Mouse (Mus musculus) urinary bladder, postnatal 14 days (tissue): Measurements from ENCODE around the gene Rpgrip1l.
A peak's percentile ranks its signal among the peaks of the same experiment; 100 is the strongest.

Experiments
- DNase-seq: peaks from one replicate; pipeline ENCODE4 v3.0.0; 2021; ENCODE audit warnings: low spot score

Gene Rpgrip1l

DNA sequence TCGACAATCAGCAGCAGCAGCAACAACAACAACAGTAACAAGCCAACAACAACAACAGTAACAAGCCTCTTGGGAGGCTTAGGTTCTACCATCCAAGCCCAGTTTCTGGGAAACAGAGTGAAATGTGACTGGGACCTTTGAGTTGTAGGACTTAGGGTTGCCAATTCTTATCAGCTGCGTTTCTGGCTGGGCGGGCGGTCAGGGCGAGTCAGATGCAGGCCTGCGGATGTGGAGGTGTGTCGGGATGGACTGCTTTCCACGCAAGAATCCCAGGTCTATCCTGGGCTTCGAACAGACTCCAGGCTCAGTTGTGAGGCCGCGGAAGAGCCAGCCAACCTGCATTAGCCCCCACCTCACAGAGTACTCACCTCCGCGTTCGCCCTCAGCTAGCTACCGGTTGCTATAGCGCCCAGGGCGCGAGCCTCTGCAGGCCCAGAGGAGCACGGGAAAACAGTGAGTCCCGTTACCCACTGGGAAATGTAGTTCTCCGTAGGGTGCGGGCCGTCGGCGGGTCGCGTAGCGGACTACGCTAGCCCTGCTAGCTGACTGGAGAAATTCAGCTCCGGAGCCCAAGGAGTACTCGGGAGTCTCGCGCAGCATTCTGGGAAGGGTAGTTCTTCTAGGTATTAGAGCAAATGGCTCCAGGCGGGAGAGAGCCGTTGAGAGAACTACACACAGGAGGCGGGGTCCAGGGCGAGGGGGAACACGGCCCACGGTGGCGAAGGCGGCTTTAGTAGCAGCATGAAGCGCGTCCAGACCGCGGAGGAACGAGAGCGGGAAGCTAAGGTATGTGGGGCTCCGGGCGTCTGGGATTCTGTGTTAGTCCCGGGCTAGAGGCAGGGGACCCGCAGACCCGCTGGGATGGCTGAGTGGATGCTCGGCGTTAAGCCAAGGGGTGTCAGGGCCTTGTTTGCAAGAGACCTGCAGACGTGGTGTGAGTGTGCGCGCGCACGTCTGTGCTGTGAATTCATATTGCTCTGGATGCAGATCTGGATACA lies at the start of gene Rpgrip1l, which contains the start of gene Fto:
TSS of gene Rpgrip1l (minus strand) at position 428 of the 998 bp plus-strand sequence.
TSS of gene Fto (plus strand) at position 691 of the 998 bp plus-strand sequence.
- DNase-seq = peak; percentile 97

DNA sequence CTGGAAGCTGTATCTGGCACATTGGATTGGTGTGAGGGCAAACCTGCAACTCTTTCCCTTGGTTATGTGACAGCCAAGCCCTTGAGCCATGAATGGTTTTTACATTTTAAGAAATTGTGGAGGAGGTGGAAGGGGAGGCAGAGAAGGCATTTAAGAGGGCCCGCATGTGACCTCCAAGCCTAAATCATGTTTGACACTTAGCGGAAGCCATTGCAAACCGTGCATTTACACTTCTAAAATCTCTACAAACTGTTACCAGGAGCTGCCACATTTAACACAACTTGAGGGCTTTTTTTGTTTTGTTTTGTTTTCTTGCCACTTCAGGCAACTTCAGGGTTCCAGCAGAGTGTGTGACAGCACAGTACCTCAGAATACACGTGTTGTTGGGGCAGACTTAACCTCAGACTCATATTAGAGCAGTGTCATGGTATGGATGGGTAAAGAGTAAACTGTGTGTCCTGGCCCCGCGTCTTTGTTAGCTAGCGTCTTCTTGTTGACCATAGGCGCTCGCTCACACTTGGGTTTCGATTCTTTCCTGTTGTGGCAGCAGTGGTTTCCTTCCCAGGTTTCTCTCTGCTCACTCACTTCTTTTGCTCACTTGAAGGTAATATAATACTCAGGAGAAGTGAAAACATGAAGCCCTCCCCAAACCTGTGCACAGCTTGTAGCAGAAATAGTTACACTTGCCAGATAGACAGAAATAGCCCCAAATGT lies 47.7 kb upstream of the Rpgrip1l start:
- no peak for DNase-seq

DNA sequence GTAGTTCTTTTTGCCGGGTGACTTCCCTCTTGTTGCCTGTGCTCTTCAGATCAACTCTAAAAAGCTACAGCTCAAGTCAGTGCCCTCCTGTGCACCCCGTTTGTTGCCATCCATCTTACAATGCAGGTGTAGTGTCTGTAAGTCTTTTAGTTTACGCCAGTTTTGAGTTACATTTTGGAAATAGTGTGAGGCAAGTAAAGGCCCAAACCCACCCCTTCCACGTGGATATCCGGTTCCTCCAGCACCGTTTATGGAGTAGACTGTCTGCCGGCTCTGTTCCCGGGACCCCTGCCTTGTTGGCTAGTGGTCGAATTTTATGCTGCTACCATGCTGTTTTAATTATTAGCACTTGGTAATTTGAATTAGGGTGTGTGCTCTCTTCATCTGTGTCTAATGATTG lies 46.4 kb upstream of the Rpgrip1l start:
- no peak for DNase-seq

DNA sequence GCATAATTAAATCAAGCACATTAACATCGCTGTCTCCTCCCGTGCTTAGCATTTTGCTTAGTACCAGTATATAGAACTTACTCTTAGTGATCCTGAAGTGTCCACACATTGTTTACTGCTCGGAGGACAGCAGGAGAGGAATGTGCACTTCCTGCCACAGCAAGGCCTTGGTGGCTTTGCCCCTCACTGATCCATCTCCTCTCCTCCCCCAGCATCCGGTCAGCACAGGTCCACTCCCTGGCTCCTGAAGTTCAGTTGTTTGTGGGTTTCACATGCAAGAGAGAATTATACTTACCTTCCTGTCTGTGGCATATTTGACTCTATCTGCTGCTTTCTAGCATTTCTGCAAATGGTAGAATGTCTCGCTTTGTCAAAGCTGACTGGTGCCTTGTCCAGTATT lies 45.0 kb upstream of the Rpgrip1l start:
- DNase-seq = no peak

DNA sequence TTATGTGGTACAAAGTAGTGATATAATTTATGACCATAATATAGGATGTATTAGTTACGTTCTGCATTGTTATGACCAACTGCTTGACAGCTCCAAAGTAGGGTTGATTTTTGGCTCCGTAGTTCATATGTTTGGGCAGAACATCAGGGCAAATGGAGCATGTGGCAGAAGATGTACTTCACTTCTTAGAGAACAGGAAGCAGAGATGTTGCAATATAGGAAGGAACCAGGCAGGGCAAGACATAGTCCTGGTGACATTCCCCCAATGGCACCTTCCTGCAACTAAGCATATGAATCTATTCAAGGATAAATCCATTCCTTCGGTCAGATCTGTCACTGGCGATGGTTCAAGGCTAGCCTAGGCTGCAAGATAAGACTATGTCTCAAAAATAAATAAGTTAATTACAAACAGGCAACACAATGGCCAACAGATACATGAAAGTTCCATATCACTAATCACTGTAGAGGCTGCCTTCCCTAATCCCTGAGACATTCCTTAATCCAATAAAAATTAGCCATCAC lies 44.5 kb upstream of the Rpgrip1l start:
- no peak for DNase-seq

DNA sequence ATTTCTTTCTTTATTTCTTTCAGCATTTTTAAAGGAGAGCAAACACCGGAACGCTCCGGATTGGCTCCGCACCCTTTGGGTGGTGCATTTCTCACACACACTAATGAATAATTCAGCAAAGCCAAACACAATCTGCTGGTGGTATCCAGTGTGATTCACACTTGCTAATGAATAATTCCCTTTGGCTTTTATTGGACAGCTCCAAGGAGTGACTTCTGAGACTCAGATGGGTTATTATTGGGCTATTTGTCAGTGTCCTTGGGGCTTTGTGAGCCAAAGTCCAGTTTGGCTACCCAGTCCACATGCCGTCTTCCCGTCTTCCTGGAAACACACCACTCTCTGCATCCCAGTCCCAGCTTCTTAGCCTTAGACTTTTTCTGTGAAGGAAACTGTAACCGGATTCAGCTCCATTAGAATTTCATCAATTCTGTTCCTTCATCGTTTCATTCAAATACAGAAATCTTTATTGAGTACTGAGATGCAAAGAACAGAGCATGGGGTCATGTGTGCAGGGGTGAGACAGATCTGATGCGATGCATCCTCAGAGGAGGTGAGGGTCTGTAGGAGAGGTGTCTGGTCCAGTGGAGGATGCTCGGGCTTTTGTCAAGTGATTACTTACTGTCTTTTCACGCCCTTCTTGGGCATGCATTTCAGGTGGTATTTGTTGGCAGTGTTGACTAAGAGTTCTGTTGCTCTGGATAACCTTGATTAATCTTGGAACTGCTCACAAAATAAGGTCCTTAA lies 43.1 kb upstream of the Rpgrip1l start:
- DNase-seq = no peak

DNA sequence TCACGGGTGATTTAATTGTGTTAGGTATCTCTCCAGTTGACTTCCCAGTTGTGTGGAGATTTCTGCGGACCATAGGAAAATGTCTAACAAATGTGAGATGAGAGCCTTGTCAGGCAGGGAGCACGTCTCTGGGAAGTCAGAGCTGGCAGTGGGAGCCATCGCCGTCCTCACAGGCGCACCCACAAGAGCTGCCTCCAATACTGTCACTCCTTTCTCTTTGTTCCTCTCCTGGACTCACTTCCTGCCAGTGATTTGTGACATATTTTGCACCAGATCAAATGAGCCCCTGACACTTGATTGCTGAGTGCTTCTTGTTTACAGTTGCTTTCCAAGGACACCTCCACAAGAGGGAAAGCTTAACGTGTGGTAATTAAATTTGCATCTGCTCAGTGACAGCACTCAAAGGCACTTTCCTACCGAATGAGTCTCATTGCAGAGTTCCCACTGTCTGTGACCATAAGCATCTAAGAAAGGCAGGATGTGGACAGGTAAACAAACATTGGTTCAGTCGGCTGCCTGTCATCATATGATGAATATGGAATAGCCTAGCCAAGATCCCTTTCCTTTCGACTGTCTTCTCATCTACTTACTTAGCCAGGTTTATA lies 42.3 kb upstream of the Rpgrip1l start:
- DNase-seq = no peak

DNA sequence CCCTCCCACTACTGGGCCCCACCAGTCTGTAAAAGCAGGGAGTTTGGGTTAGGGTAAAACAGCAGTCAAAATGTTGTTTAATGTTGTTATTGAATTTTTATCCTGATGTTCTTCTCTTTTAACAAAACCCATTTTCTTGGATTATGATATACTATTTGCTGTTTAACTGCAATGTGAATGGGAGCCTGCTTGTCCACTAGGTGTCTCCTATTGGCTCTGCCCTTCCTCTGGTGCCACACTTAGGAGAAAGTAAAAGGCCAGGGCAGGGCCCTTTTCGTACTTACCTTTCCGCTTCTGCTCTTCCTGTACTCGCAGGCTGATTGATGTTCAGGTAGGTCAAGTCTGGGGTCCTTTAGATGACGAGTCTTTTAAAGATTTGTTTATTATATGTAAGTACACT lies 40.8 kb upstream of the Rpgrip1l start:
- DNase-seq = no peak

DNA sequence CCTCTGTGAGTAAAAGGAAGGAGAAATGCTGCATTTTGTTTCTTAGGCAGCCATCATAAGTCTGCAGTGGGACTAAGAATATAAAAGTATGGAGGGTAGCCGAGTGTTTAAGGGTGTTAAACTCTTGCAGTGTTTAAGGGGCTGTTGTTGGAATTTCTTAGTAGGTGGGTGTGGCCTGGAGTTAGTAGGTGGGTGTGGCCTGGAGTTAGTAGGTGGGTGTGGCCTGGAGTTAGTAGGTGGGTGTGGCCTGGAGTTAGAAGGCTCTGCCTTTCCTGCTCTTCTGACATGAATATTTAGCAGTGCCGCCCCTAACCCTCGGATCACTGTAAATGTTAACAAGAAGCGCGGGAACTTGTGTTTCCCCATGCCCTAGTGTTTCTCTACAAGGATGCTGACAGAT lies 40.0 kb upstream of the Rpgrip1l start:
- DNase-seq = no peak

DNA sequence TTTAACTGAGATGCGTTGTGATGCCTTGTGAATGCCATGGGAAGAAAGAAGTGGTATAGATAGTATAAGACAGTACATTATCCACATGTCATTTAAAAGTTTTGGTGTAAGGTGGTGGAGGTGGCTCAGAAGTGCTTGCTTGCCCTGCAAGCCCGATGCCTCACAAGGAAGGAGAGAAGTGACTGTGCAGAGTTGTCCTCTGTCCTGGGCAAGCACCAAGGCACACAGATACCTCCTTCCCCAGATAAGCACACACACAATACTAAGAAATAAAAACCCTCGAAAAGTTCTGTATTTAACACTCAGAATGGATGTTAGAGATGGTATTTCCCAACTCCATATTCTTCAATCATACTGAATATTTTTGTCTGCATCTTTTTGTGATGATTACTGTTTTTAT lies 39.5 kb upstream of the Rpgrip1l start:
- DNase-seq = no peak

DNA sequence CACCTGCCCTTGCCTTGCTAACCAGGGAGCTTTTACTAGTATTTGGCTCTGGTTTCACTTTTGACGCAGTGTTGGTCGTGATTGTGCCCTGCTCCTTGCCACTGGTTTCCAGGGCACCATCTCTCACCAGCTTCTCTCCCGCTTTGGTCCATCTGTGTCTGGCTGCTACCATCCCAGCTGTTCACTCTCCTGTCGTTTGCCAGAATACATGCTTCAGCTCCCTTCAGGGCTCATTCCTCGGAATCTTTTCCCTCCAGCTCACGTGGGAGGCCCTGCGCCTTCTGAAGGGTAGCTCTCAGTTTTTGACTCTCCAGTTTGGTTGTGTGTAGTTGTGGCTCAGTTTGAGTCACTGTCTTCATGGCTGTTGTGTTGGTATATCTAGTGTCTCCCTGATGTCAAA lies 37.6 kb upstream of the Rpgrip1l start:
- no peak for DNase-seq

DNA sequence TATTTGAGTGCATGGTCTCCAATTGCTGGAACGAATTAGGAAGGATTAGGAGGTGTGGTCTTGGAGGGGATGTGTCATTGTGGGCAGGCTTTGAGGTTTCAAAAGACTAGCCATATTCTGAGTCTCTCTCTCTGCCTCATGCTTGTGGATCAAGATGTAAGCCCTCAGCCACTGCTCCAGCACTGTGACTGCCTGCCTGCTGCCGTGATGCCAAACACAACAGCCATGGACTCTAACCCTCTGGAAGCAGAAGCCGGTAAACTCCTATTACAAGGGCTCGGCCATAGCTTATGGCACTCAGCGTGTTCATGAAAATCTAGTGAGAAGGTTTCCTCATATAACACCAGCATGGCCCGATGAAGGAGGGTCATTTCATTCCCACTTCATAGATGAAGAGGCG lies 36.8 kb upstream of the Rpgrip1l start:
- no peak for DNase-seq

DNA sequence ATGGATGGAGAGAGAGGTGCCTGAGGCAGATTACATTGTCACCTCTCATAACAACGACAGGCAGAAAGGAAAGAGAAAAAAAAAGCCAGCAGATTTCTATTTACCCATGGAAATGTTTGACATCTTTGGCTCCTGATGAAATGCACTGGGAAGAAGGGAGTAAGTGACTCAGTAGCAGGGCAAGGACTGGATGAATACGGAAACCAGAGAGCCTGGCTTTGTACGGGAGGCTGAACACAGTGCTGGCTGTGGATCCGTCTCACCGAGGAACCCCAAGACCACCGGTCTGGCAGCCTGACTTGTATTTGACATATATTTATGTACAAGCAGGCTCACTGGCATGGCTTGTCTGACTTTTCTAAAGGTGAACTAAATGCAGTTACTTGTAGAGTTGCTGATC lies 34.5 kb upstream of the Rpgrip1l start:
- DNase-seq = no peak

DNA sequence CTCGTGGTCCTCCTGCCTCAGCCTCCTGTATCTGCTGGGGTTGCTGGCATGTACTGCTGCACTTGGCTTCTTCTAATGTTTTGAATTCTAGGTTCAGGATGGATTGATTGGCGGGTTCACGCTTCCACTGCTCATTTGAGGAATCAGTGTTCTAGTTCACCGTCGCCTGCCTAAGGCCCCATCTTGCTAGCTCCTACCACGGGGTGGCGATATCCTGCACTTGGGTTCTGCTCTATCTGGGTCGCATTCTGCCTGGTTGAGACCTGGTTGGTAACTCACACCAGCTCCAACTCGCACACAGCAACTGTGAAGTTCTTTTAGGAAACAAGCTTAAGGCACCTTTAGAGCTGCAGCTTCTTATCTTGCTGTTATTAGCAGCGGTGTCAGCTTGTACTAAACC lies 34.1 kb upstream of the Rpgrip1l start:
- no peak for DNase-seq

DNA sequence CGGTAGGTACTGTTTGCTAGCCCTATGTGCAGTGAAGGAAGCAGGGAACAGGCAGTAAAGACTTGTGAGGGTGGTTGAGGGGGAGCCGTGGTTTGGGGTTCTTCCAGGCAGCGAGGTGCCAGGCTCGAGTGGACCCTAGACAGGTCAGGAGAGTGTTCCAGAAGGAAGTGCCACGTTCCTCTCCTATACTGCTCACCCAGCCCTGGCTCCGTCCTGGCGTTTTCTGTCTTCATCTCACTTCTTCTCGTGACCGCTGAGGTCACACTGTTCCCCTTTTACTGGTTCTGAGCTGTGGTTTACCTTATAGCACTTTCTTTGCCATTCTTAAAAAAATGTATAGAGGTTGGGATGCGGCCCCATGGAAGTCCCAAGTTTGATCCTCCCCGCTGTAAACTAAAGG lies 31.6 kb upstream of the Rpgrip1l start:
- DNase-seq = no peak

DNA sequence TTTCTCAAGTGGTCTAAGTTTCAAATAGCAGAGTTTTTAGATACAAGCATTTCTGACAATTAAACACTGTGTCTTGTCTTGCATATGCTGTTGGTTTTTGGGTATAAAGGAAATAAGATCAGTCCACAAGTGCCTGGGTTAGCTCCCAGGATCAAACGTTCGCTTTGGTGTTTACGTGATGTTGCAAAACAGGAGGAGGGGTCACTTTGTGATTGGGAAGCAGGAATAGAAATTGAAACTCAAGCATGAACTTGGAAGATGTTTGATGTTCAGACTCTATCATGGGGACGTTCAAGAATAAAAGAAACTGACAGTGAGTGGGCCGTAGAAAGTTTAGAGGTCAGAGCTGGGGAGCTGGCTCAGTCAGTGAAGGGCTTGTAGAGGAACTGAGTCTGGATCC lies 29.7 kb upstream of the Rpgrip1l start:
- DNase-seq = no peak

DNA sequence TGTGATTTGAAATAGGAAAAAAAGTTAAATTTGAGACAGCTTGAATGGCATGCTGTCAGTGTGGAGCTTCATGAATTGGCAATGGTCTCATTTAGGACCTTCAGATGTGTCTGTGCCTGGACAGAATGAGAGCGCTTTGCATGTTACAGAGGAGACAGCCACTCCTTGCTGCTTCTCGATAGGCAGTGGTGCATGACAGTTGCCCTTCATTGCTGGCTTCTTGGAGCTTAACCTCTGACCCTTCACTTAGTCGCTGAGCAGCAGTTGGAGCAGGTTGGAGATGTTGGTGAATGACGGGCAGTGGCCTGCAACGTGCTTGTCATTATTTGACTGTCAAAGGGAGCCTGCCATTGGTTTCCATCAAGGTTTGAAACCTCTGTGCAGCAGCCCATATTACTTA lies 29.1 kb upstream of the Rpgrip1l start:
- DNase-seq = no peak

DNA sequence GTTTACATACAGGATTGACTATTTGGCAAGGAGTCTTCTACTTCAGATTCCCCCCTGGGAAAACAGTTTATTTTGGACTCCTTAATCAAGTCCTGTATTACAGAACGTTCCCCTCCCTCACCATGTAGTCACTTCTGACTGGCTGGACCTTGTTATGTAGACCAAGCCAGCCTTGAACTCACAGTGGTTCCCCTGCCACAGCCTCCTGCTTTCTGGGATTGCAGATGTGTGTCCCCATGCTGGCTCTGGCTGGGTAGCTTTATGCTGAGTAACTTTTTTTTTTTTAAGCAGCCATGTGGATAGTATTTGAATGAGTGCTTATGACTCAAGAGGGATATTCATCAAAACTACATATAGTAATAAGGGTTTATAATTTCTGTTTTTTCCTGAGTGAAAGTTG lies 27.7 kb upstream of the Rpgrip1l start:
- no peak for DNase-seq

DNA sequence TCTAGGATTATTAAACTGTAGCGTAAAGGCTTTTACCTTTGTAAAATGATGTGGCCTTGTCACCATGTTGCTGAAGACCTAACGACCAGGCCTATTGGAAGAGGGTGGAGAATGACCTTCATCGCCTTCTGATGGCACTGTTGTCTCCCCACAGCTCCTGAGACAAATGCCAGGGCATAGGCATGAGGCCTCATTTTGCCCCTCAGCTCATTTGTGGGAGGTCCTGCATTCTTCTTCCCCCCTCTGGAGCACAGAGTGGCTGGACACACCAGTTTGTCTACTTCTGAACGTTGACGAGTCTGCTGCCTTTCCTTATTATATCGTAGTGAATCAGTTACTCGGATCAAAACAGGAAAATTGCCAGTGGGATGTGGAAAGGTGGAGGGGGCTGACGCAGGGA lies 26.6 kb upstream of the Rpgrip1l start:
- no peak for DNase-seq

DNA sequence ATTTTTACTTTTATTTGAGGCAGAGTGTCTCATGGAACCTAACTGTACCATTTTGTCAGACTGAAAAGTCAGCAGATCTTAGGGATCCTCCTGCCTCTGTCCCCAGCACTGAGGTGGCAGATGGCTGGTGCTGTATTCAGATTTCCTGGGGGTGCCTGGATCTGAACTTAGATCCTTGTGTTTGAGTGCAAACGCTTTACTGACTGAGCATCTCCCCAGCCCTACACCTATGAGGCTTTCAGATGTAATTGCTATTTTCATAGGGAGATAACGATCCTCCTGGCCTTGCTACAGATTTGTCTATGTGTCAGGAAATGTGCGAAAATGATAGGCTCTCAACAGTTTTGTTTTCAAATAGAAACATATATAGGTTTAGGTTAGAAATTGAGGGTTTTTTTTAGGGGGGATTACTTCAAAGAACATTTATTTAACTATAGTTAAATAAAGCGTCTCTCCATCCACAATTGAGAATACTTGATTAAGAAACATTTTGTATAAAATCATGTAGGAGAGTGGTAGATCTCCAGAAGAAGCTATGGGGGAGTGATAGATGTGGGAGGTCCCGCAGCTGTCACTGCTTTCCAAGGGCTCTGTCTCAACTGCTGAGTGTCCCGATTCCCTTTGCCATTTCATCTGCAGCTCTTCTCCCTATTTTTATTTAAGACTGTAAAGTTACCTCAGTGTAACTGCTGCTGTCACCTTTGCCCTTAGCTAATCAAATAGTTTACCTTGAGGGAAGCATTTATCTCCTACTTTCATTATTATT lies 25.5 kb upstream of the Rpgrip1l start:
- DNase-seq = no peak

DNA sequence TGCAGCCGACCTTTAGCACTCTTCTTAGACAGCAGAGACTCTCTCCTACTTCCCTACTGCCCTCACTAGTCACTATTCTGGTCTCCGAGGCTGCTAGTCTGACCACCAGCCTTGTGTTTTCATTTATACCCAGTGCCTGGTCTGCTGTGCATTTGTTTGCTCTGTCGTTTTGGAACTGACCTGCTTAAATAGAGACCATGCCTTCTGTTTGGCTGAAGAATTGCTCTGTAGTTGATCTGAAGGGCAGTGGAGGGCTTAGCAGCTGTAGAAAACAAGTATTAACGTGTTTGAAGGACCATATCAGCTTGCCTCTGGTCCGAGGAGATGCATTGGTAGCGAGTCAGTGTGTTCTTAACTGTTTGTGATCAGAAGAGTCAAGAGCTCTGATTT lies 16.4 kb upstream of the Rpgrip1l start:
- DNase-seq = no peak
